Mouse (Mus musculus) erythroblast, embryonic 14.5 days (primary cell): Measurements from ENCODE around the gene Lsm3. TPM values are rescaled to one million over a fixed set of nuclear protein-coding genes. Genes with fewer than 3 reads are reported as not detected.

Experiments used
- H3K27me3 ChIP-seq: 2 replicates; pipeline ENCODE4 v1.6.1; 2012; ENCODE audit warnings: inconsistent platforms; ENCODE audit not compliant: control insufficient read depth
- H3K36me3 ChIP-seq: 2 replicates; pipeline ENCODE4 v1.6.1; 2012; ENCODE audit warnings: mild to moderate bottlenecking, inconsistent platforms; ENCODE audit not compliant: control insufficient read depth
- H3K4me1 ChIP-seq: 2 replicates; pipeline ENCODE4 v1.6.1; 2012; ENCODE audit warnings: inconsistent platforms; ENCODE audit not compliant: control insufficient read depth
- H3K4me3 ChIP-seq: replicated peaks from 2 replicates; pipeline ENCODE3; 2012; ENCODE audit warnings: moderate library complexity, mild to moderate bottlenecking, inconsistent platforms
- H3K9me3 ChIP-seq: 2 replicates; pipeline ENCODE4 v1.6.1; 2012; ENCODE audit warnings: low read length, inconsistent platforms, mixed read lengths; ENCODE audit not compliant: control insufficient read depth
- GATA1 ChIP-seq: IDR thresholded peaks from 2 replicates; pipeline ENCODE4 v1.6.1; 2012; ENCODE audit warnings: low read length, inconsistent platforms, mixed read lengths
- TAL1 ChIP-seq: IDR thresholded peaks from 3 replicates; pipeline ENCODE4 v1.6.1; 2012; ENCODE audit warnings: low read length, inconsistent platforms, mixed read lengths
- polyA plus RNA-seq: library from polyadenylated mRNA; stranded (reverse); fragments of >175 nt; gene quantifications from 2 replicates; pipeline ENCODE4 v1.2.3, GENCODE M21; 2012

Gene Lsm3
- polyA plus RNA-seq, 1 experiment: 0.51 TPM

DNA sequence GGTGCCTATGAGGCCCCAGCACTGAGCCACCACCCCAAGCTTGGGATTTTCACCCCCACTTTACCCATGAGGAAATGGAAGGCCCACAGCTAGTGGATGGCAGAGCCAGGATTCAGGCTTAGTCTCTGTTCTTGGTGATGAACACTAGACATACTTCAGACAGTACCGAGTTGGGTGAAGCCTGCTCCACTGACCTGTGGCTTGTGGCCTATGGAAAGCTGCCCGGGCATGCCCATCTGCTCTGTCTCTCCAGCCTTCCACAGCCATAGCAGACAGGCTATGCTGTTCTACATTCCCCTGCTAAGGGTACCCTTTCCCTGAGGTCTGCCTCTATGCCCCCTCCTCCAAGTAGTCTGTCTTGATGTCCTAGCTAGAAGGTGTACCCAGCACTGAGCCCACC is 39.2 kb upstream of the Lsm3 start:
- H3K4me3 ChIP-seq: no peak overlapping the region
- peaks cover 44% of the 10 kb centered on the region for H3K4me1 ChIP-seq
- peaks cover 59% of the 10 kb centered on the region for H3K36me3 ChIP-seq
- no peaks in the 10 kb centered on the region for H3K9me3 ChIP-seq
- no peak for TF ChIP-seq TAL1
- TF ChIP-seq GATA1: no peak
- H3K27me3 ChIP-seq: no peaks in the 10 kb centered on the region

DNA sequence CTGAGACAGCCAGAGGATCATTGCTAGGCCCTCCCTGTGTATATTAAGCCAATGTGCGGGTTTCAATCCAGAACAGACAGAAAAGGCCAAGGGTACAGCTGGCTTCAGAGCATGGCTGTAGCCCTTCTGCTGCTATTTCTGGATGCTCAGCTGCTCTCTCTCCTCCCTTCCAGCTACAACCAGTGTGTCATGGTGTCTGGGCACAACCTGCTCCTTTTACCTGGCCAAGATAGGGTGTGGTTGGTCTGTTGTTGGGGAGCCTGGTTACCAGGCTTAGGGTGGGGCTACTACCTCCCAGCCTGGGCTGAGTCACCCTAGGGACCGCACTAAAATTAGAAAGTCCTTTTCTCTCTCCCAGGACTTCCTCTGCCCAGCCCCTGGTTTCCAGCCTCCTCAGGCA is 32.4 kb upstream of the Lsm3 start:
- Histone ChIP-seq H3K4me1 (no peaks in the 10 kb centered on the region), H3K36me3 (peaks cover 97% of the 10 kb centered on the region), H3K4me3 (no peak overlapping the region), H3K9me3 (no peaks in the 10 kb centered on the region), H3K27me3 (no peaks in the 10 kb centered on the region)
- no peak for TF ChIP-seq GATA1
- no peak for TF ChIP-seq TAL1

DNA sequence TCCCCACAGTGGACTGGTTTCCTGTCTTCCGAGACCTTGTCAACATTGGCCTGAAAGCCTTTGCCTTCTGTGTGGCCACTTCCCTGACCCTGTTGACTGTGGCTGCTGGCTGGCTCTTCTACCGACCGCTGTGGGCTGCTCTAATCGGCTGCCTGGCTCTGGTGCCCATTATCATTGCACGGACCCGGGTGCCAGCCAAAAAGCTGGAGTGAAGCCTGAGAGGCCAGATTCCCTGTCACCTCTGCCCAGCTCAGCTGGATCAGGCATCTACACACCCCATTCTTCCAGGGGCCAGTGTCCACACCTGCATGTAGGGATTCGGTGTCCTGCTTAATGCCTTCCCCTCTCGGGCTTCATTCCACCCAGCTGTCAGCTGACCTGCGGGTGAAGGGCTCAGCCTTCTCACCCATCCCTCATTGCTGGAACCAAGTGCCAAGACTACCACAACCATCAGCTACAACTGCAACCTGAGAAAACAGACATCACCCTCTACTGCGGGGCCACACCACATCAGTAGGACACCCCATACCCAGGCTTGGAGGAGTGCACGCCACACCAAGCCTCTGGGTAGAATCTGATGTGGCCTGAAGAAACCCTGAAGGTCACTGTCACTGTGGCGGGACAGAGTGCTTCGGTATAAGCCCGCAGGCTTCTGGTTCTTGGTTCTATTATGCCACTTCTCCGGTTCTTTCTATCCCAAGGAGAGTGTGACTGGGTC is 28.8 kb upstream of the Lsm3 start:
- Histone ChIP-seq H3K9me3 (no peaks in the 10 kb centered on the region), H3K4me3 (no peak overlapping the region), H3K27me3 (no peaks in the 10 kb centered on the region), H3K4me1 (no peaks in the 10 kb centered on the region), H3K36me3 (peaks cover 80% of the 10 kb centered on the region)
- TF ChIP-seq TAL1 (no peak), GATA1 (no peak)

DNA sequence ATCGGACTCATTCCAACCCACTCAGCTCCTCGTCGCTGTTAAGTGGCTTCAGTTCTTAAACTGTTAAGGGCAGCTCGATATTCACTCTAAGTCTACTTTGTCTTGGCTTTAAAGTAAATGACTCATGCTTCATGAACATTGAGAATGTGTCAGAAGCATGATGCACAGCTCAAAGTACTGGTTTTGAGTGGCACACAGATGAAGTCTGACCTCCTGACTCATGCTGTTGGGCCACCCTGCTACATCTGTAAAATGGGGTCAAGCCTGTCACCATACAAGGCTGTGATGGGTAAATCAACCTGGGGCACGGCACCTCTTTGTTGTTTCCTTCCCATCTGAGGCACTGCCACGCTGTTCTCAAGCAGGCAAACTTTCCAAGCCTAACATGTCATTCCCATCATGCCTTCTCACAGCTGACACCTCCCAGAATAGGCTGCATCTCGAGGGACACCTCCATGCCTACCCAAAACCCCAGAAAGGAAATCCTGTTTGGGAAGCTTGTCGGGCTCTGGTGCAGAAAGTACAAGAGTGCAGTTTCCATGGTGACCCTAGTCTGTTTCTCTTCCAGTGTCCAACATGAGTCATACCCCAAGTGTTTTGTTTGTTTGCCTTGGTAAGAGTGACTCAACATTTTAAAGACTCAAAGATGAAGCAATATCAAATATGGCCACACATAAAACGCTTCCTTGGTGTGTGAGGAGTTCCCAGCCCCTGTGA is 27.1 kb upstream of the Lsm3 start:
- Histone ChIP-seq H3K36me3 (peaks cover 72% of the 10 kb centered on the region), H3K9me3 (no peaks in the 10 kb centered on the region), H3K4me3 (no peak overlapping the region), H3K4me1 (no peaks in the 10 kb centered on the region), H3K27me3 (no peaks in the 10 kb centered on the region)
- TF ChIP-seq GATA1 (no peak), TAL1 (no peak)

DNA sequence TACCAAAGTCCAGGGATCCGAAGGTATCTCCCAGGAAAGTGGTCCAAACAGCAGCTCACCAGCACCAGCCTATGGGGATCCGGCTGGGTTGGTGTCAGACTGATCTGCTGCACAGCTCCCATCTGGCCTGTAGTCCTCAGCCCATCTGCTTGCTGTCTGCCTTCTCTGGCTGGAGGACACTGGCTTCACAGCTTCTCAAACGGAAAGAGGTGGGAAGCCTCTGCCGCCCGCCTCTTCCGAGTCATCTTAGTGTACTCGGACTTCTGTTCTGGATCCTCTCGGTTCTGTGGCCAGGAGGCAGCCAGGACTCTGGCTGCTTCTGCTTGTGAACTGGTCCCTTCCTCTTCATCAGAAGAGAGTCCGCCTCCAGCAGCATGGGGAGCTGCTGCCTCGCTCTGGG is 25.9 kb upstream of the Lsm3 start:
- H3K36me3 ChIP-seq: peaks cover 65% of the 10 kb centered on the region
- no peaks in the 10 kb centered on the region for H3K27me3 ChIP-seq
- no peak for TF ChIP-seq TAL1
- H3K4me3 ChIP-seq: no peak overlapping the region
- H3K9me3 ChIP-seq: no peaks in the 10 kb centered on the region
- no peaks in the 10 kb centered on the region for H3K4me1 ChIP-seq

DNA sequence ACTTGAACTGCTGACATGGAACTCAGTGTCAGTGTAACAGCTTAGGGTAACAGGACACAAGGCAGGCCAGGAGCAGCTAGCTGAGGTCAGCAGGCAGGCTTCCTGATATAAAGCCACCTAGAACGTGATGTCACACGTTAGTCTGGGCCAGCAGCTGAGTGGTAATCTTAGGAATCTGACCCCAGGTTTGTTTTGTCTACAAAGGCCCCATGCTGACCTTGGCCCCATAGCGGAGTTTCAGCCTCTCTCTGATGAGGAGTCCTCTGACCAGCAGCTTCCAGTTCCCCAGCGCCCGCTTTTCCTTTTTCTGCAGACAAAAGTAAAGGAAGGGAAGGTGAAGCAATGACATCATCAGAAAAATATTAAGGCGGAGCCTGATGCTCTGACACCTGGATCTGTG is 24.7 kb upstream of the Lsm3 start:
- no peak for TF ChIP-seq TAL1
- no peak for TF ChIP-seq GATA1
- Histone ChIP-seq H3K27me3 (no peaks in the 10 kb centered on the region), H3K4me1 (no peaks in the 10 kb centered on the region), H3K36me3 (peaks cover 59% of the 10 kb centered on the region), H3K9me3 (no peaks in the 10 kb centered on the region), H3K4me3 (no peak overlapping the region)

DNA sequence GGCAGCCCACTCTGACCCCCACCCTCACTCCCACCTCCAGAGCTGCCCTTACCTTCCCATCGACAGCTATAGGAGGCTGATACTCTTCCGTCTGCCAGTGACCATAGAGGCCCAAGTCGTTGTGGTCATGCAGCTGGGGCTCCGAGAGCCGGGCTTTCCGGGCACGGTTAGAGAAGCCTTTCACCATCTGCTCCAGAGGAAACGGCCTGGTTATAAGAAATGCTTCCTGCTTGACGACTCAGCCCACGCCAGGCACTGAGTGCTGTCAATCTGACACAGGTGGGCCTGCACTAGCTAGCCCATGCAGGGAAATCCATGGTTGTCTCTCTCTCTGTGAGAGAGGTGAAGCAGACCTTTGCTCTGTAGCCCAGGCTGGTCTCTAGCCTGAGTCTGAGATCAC is 22.7 kb upstream of the Lsm3 start:
- TF ChIP-seq GATA1 (no peak), TAL1 (no peak)
- H3K27me3 ChIP-seq: no peaks in the 10 kb centered on the region
- no peak overlapping the region for H3K4me3 ChIP-seq
- H3K9me3 ChIP-seq: no peaks in the 10 kb centered on the region
- no peaks in the 10 kb centered on the region for H3K4me1 ChIP-seq
- H3K36me3 ChIP-seq: peaks cover 49% of the 10 kb centered on the region

DNA sequence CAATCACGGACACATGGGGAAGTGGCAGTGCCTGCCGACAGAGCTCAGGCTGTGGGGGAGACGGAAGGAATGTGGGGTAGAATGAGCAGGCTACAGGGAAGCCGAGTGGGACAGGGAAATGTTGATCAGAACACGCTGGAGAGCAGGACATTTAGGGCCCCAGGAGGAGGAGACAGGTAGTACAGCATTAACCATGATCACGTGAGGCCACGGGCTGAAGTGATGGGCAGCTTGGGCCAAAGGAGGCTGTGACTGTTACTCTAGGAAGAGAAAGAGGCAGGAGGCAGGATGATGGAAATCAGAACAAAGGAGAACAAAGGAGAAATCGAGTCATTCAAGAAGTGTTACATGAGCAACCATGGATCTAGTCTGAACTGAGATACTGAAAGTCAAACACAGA is 21.2 kb upstream of the Lsm3 start:
- TF ChIP-seq TAL1 (no peak), GATA1 (no peak)
- Histone ChIP-seq H3K27me3 (no peaks in the 10 kb centered on the region), H3K36me3 (peaks cover 56% of the 10 kb centered on the region), H3K4me1 (no peaks in the 10 kb centered on the region), H3K4me3 (no peak overlapping the region), H3K9me3 (no peaks in the 10 kb centered on the region)

DNA sequence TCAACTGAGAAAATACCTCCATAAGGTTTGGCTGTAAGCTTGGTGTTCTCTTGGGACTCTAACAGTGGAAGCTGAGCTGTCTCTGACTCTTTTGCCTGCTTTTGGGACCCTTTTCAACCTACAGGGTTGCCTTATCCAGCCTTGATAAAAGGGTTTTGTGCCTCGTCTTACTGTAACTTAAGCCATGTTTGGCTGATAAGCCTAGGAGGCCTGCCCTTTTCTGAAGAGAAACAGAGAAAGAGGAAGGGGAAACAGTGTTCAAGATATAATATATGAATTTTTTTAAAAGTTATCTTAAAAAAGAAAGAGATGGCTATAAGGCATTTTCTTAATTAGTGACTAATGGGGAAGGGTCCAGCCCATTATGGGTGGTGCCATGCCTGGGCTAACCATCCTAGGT is 12.4 kb upstream of the Lsm3 start:
- no peaks in the 10 kb centered on the region; the same call in 1 of the 2 replicates for H3K9me3 ChIP-seq
- no peak overlapping the region for H3K4me3 ChIP-seq
- TF ChIP-seq TAL1 (no peak), GATA1 (no peak)
- no peaks in the 10 kb centered on the region for H3K4me1 ChIP-seq
- peaks cover 74% of the 10 kb centered on the region for H3K36me3 ChIP-seq
- no peaks in the 10 kb centered on the region for H3K27me3 ChIP-seq
